Comparison of ENCODE assay signal across 9 mouse cellular contexts in the genomic region with DNA sequence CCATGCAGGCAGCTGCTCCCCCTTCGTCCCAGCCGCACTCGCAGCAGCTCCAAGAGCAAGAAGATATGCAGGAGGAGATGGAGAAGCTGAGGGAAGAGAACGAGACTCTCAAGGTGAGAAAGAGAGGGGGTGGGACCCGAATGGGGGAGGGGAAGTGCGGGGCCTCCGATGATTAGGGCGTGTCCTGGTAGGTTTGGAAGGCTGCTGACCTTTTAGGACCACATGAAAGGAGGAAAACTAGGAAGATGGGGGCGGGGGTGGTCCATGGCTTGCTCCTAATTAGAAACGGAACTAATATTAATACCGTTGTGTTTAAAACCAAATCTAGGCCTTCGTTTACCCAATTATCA. TPM values are rescaled to one million over a fixed set of nuclear protein-coding genes. Genes with fewer than 3 reads are reported as not detected.
DNase-seq lines count a peak whose midpoint lies in the region; ATAC-seq and TF ChIP-seq lines count a peak whose summit lies in the region.
"Had no signal": no experiment of that assay in that cellular context is flagged by ENCODE, and none has a peak within 500 bp of the region (broad histone marks: within the 10 kb centered on the region; RNA-seq: fewer than 3 reads in every experiment).

No protein-coding gene starts in this region.

- H3K9me3 ChIP-seq in liver, embryonic 13.5 days (replicated peaks) = no peaks in the 10 kb centered on the region

- no peaks in the 10 kb centered on the region for H3K27me3 ChIP-seq in cerebellum, adult 2 months (ENCODE audit: control insufficient read depth, insufficient read depth, low read length)
- peaks cover 61% of the 10 kb centered on the region for H3K27me3 ChIP-seq in liver, embryonic 13.5 days

- peak overlapping the region; percentile 88 for H3K27ac ChIP-seq in cerebellum, adult 2 months (ENCODE audit: insufficient read depth, low read length)
- H3K27ac ChIP-seq in liver, embryonic 13.5 days = no peak overlapping the region

- H3K36me3 ChIP-seq in liver, embryonic 13.5 days = no peaks in the 10 kb centered on the region

- peak in 1 of 2 experiments; percentile 58 for DNase-seq in cerebellum, adult 2 months
- DNase-seq in cerebellum, adult 9-10 months = no peak
- peak; percentile 42 for DNase-seq in right cerebral cortex, postnatal 4 days
- DNase-seq in right cerebral cortex, adult 18-20 months = no peak
- no peak for DNase-seq in liver, embryonic 13.5 days
- peak; percentile 1 for DNase-seq in yolk sac, embryonic 10.5 days (ENCODE audit: low spot score)
- DNase-seq in frontal cortex, postnatal 14 days (ENCODE audit: low spot score in 2 of 2) = no peak
- DNase-seq in lung, postnatal 14 days = no peak
- DNase-seq: kidney, postnatal 14 days had no signal

- H3K9ac ChIP-seq in liver, embryonic 13.5 days = no peak overlapping the region

- H3K4me3 ChIP-seq in cerebellum, adult 2 months (replicated peaks; ENCODE audit: insufficient read depth, low read depth, low read length) = peak overlapping the region; percentile 93
- H3K4me3 ChIP-seq in liver, embryonic 13.5 days (replicated peaks) = peak overlapping the region; percentile 48

- no peak for TF ChIP-seq CTCF in cerebellum, adult 2 months (IDR thresholded peaks at IDR 0.05; ENCODE audit: borderline replicate concordance, insufficient read depth, low read depth, low read length)

- WGBS in cerebellum, adult 2 months = 1% methylated on average over 12 of the region's 12 CpGs
- WGBS in liver, embryonic 13.5 days (ENCODE audit: insufficient replicate concordance) = 2% methylated on average over 12 of the region's 12 CpGs

- H3K4me2 ChIP-seq in liver, embryonic 13.5 days = peak overlapping the region; percentile 68

- ATAC-seq in liver, embryonic 13.5 days (ENCODE audit: low read depth) = no peak

- TF ChIP-seq POLR2A in cerebellum, adult 2 months (IDR thresholded peaks at IDR 0.05; ENCODE audit: borderline replicate concordance, insufficient read depth, low read length) = no peak

- H3K4me1 ChIP-seq in cerebellum, adult 2 months (ENCODE audit: control insufficient read depth, insufficient read depth, low read length) = no peaks in the 10 kb centered on the region
- H3K4me1 ChIP-seq in liver, embryonic 13.5 days (replicated peaks) = peaks cover 6% of the 10 kb centered on the region; the same call in 1 of the 2 replicates

RNA-seq across cellular contexts. Expression of a gene that starts 4.0 kb away (rescaled TPM):
- 37.3 and 40.1 TPM in 2 replicates for polyA plus RNA-seq in cerebellum, adult 2 months (2012; rRNA removed)
- 0.06 and 0.13 TPM in 2 replicates for polyA plus RNA-seq in liver, embryonic 13.5 days (2015; fragmentation: Nextera tagmentation; extraction: Ambion mirVana)

RNA-seq across cellular contexts. Expression of a gene that starts 51.1 kb away (rescaled TPM):
- polyA plus RNA-seq in cerebellum, adult 2 months (2012; rRNA removed) = 6.9 and 7.5 TPM in 2 replicates
- polyA plus RNA-seq in liver, embryonic 13.5 days (2015; fragmentation: Nextera tagmentation; extraction: Ambion mirVana) = not detected in 2 replicates

Comparison
In these comparisons a context has a peak if more than half of its experiments do, and no peak if none do; other contexts are left out.
1. DNase-seq: peak in right cerebral cortex, postnatal 4 days (single experiment) and yolk sac, embryonic 10.5 days (single experiment); none in cerebellum, adult 9-10 months (single experiment), right cerebral cortex, adult 18-20 months (single experiment), liver, embryonic 13.5 days (single experiment), frontal cortex, postnatal 14 days (0 of 2) and lung, postnatal 14 days (single experiment).
2. RNA of a gene that starts 4.0 kb away (polyA plus RNA-seq): 37.3 to 40.1 TPM in cerebellum, adult 2 months; 0.06 to 0.13 TPM in liver, embryonic 13.5 days; every median in the first group is over 10 times any median in the second.